Mouse (Mus musculus): Measurements from ENCODE around the gene Ccnb2. TPM values are rescaled to one million over a fixed set of nuclear protein-coding genes. Genes with fewer than 3 reads are reported as not detected.
A peak's percentile ranks its signal among the peaks of the same experiment; 100 is the strongest.

Ccnb2 gene
- total and polyA plus RNA-seq, 3 experiments, result 83.9 to 130 (median 102) TPM

DNA sequence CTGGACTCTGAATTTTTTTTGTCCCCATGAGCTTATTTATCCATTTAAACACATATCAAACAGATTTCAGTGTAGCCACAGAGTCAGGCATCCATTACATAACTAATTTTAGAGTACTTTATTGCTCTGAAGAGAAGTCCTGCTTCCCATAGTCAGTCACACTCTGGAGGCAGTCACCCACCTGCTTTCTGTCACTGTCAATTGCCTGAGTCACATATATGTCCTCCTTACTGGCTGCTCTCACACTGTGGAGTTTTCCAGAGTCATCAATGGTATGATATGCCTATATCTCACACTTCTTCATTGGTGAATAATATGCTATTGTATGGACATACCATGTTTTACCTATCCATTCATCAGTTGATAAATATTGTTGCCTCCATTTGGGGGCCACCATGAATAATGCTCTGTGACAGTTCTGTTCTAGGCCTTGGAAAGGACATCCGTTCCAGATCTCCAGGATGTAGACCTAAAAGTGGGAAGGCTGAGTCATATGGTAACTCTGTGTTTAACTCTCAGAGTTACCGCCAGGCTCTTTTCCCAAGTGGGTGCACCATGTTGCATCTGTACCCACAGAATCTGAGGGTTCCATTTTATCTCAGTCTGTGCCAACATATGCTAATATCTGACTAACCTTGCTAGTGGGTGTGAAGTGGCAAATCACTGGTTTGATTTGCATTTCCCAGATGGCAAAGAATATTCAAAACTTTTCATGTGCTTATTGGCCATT, 61.8 kb downstream of the Ccnb2 start:
- Histone ChIP-seq H3K79me2 (replicated peaks; ENCODE audit: control insufficient read depth, extremely low read depth, insufficient read depth, poor library complexity, severe bottlenecking) (no peaks in the 10 kb centered on the region), H3K9ac (ENCODE audit: insufficient read depth, low read depth) (no peak overlapping the region), H3K27ac (ENCODE audit: insufficient read depth, low read depth) (no peak overlapping the region), H3K4me1 (ENCODE audit: control insufficient read depth in 1 of 2, insufficient read depth in 2 of 2) (peaks cover 3 to 13% of the 10 kb centered on the region in 2 experiments; a peak in 2 of 4 replicates), H3K27me3 (replicated peaks) (no peaks in the 10 kb centered on the region), H3K9me3 (replicated peaks; ENCODE audit: low read length) (no peaks in the 10 kb centered on the region), H3K4me3 (replicated peaks in 1 of 3; ENCODE audit: low read depth in 2 of 3, low read length in 2 of 3, poor library complexity in 1 of 3) (no peak overlapping the region), H3K36me3 (replicated peaks in 1 of 2; ENCODE audit: control insufficient read depth in 1 of 2, insufficient read depth in 1 of 2, low read length in 1 of 2) (peaks cover 71 to 96% of the 10 kb centered on the region in 2 experiments), H3K4me2 (ENCODE audit: insufficient read depth, low read depth, poor library complexity, severe bottlenecking) (no peak overlapping the region)
- TF ChIP-seq MEF2A (IDR thresholded peaks at IDR 0.05; ENCODE audit: borderline replicate concordance, low read depth, low read length) (no peak), PAX5 (IDR thresholded peaks at IDR 0.05; ENCODE audit: low read length) (no peak), MYC (IDR thresholded peaks at IDR 0.05; ENCODE audit: low read depth, low read length) (no peak), GABPA (IDR thresholded peaks at IDR 0.05; ENCODE audit: insufficient replicate concordance, low read depth, low read length) (no peak), HCFC1 (IDR thresholded peaks at IDR 0.05; ENCODE audit: low read depth, low read length) (no peak), NRF1 (IDR thresholded peaks at IDR 0.05; ENCODE audit: low read depth, low read length) (no peak), SMC3 (IDR thresholded peaks at IDR 0.05; ENCODE audit: low read depth, low read length) (no peak), UBTF (IDR thresholded peaks at IDR 0.05; ENCODE audit: low read depth, low read length) (no peak), ZNF384 (IDR thresholded peaks at IDR 0.05; ENCODE audit: low read depth, low read length) (no peak), MAX (IDR thresholded peaks at IDR 0.05; ENCODE audit: low read length) (no peak), CTCF (conservative IDR thresholded peaks at IDR 0.05 in 1 of 2, IDR thresholded peaks at IDR 0.05 in 1 of 2; ENCODE audit: low read depth in 2 of 2, low read length in 2 of 2) (no peak)
- dilution Hi-C loops (cut with MboI; ENCODE audit: extremely low pct_ligation_motif_present, extremely low pct_unique_long_range_greater_than_20kb, low sequenced_read_pairs) (no loop called here), in situ Hi-C loops (cut with MboI; ENCODE audit: low pct_ligation_motif_present, low pct_unique_long_range_greater_than_20kb, low sequenced_read_pairs) (no loop called here)
- peak; percentile 20 for DNase-seq (ENCODE audit: extremely low read depth)

Other genes starting within 250 kb of the Ccnb2 start
- gene Myo1e, start 214.2 kb downstream of the Ccnb2 start, total RNA-seq (2012; rRNA removed), result 97.6 and 98.7 TPM in 2 replicates
- 82.3 and 88.5 TPM in 2 replicates for gene Myo1e, start 214.2 kb downstream of the Ccnb2 start, total RNA-seq (2014; rRNA removed)
- gene Myo1e, start 214.2 kb downstream of the Ccnb2 start, polyA plus RNA-seq (2012; ENCODE audit: insufficient read length, low read depth), result 186 and 188 TPM in 2 replicates
- 10.4 and 10.8 TPM in 2 replicates for gene Rnf111, start 82.2 kb upstream of the Ccnb2 start, total RNA-seq (2012; rRNA removed)
- gene Rnf111, start 82.2 kb upstream of the Ccnb2 start, total RNA-seq (2014; rRNA removed), result 11.8 and 12.2 TPM in 2 replicates
- 15.3 and 17.6 TPM in 2 replicates for gene Rnf111, start 82.2 kb upstream of the Ccnb2 start, polyA plus RNA-seq (2012; ENCODE audit: insufficient read length, low read depth)
- 37.6 and 42.5 TPM in 2 replicates for gene Sltm, start 121.2 kb upstream of the Ccnb2 start, total RNA-seq (2012; rRNA removed)
- gene Sltm, start 121.2 kb upstream of the Ccnb2 start, total RNA-seq (2014; rRNA removed), result 42.4 and 47.7 TPM in 2 replicates
- 94.5 and 104 TPM in 2 replicates for gene Sltm, start 121.2 kb upstream of the Ccnb2 start, polyA plus RNA-seq (2012; ENCODE audit: insufficient read length, low read depth)
- gene Gm10642, start 234.7 kb upstream of the Ccnb2 start, total RNA-seq (2012; rRNA removed), result 1.5 and 2.1 TPM in 2 replicates
- gene Gm10642, start 234.7 kb upstream of the Ccnb2 start, total RNA-seq (2014; rRNA removed), result 0.13 TPM in 1 of 2 replicates, not detected in the other
- gene Gm10642, start 234.7 kb upstream of the Ccnb2 start, polyA plus RNA-seq (2012; ENCODE audit: insufficient read length, low read depth), result not detected in 2 replicates
- 5.3 and 7.0 TPM in 2 replicates for gene Mindy2, start 235.6 kb upstream of the Ccnb2 start, total RNA-seq (2012; rRNA removed)
- gene Mindy2, start 235.6 kb upstream of the Ccnb2 start, total RNA-seq (2014; rRNA removed), result 9.9 and 10.0 TPM in 2 replicates
- 5.9 and 6.8 TPM in 2 replicates for gene Mindy2, start 235.6 kb upstream of the Ccnb2 start, polyA plus RNA-seq (2012; ENCODE audit: insufficient read length, low read depth)